Comparison of ENCODE assay signal across 8 mouse cellular contexts in genomic region chr10:21055254-21055885, GRCm38 (mm10).
DNase-seq lines count a peak whose midpoint lies in the region; ATAC-seq lines count a peak whose summit lies in the region.

No protein-coding gene starts in this region.

- H3K27me3 ChIP-seq in erythroblast, embryonic 14.5 days (ENCODE audit: control insufficient read depth), result no peaks in the 10 kb centered on the region; the same call in 1 of the 2 replicates
- no peaks in the 10 kb centered on the region for H3K27me3 ChIP-seq in embryonic facial prominence, embryonic 14.5 days (replicated peaks; ENCODE audit: control insufficient read depth, insufficient read depth, low read length)
- peaks cover 10% of the 10 kb centered on the region; the same call in 1 of the 2 replicates for H3K27me3 ChIP-seq in limb, embryonic 13.5 days
- H3K27me3 ChIP-seq in stomach, embryonic 15.5 days (replicated peaks), result no peaks in the 10 kb centered on the region; the same call in 1 of the 2 replicates

- no peaks in the 10 kb centered on the region for H3K9me3 ChIP-seq in erythroblast, embryonic 14.5 days (ENCODE audit: control insufficient read depth, low read length)
- H3K9me3 ChIP-seq in embryonic facial prominence, embryonic 14.5 days (ENCODE audit: control insufficient read depth, low read length), result no peaks in the 10 kb centered on the region
- no peaks in the 10 kb centered on the region for H3K9me3 ChIP-seq in limb, embryonic 13.5 days
- H3K9me3 ChIP-seq in stomach, embryonic 15.5 days, result no peaks in the 10 kb centered on the region

- peak overlapping the region; percentile 16 for H3K4me2 ChIP-seq in embryonic facial prominence, embryonic 14.5 days (ENCODE audit: low read depth, low read length)
- peak overlapping the region; percentile 45 for H3K4me2 ChIP-seq in limb, embryonic 13.5 days (replicated peaks)
- H3K4me2 ChIP-seq in stomach, embryonic 15.5 days, result peak overlapping the region; percentile 34

- H3K27ac ChIP-seq in embryonic facial prominence, embryonic 14.5 days (replicated peaks; ENCODE audit: low read depth, low read length), result no peak overlapping the region
- no peak overlapping the region for H3K27ac ChIP-seq in limb, embryonic 13.5 days
- H3K27ac ChIP-seq in stomach, embryonic 15.5 days, result no peak overlapping the region

- peak; percentile 5 to 21 for DNase-seq in B cell, adult 2 months
- no peak for DNase-seq in embryonic facial prominence, embryonic 14.5 days (ENCODE audit: low spot score)
- no peak for DNase-seq in gastrocnemius, adult 18-20 months (ENCODE audit: low spot score)
- DNase-seq in kidney, postnatal 10 days, result no peak

- peaks cover 28% of the 10 kb centered on the region for H3K4me1 ChIP-seq in erythroblast, embryonic 14.5 days (ENCODE audit: control insufficient read depth)
- peaks cover 9% of the 10 kb centered on the region; the same call in 1 of the 2 replicates for H3K4me1 ChIP-seq in embryonic facial prominence, embryonic 14.5 days (ENCODE audit: control insufficient read depth, insufficient read depth, low read length)
- H3K4me1 ChIP-seq in limb, embryonic 13.5 days, result peaks cover 20% of the 10 kb centered on the region
- no peaks in the 10 kb centered on the region for H3K4me1 ChIP-seq in stomach, embryonic 15.5 days

- peak overlapping the region; percentile 41 for H3K4me3 ChIP-seq in erythroblast, embryonic 14.5 days (replicated peaks)
- no peak overlapping the region for H3K4me3 ChIP-seq in embryonic facial prominence, embryonic 14.5 days (ENCODE audit: low read depth, low read length)
- peak overlapping the region; percentile 3; the same call in 1 of the 2 replicates for H3K4me3 ChIP-seq in limb, embryonic 13.5 days
- no peak overlapping the region for H3K4me3 ChIP-seq in stomach, embryonic 15.5 days (replicated peaks)

- H3K36me3 ChIP-seq in erythroblast, embryonic 14.5 days (ENCODE audit: control insufficient read depth), result no peaks in the 10 kb centered on the region
- no peaks in the 10 kb centered on the region for H3K36me3 ChIP-seq in embryonic facial prominence, embryonic 14.5 days (ENCODE audit: control insufficient read depth, insufficient read depth, low read length)
- H3K36me3 ChIP-seq in limb, embryonic 13.5 days, result no peaks in the 10 kb centered on the region
- no peaks in the 10 kb centered on the region for H3K36me3 ChIP-seq in stomach, embryonic 15.5 days

- ATAC-seq in erythroblast, adult 5-6 weeks (replicated peaks; ENCODE audit: low FRiP score, poor library complexity, severe bottlenecking), result no peak
- ATAC-seq in embryonic facial prominence, embryonic 14.5 days (ENCODE audit: low read depth), result 0 out of 2 replicates have a peak, but pooled peaks have one; percentile 30
- ATAC-seq in limb, embryonic 13.5 days (ENCODE audit: low FRiP score, low read depth), result no peak
- ATAC-seq in stomach, embryonic 15.5 days (ENCODE audit: insufficient read depth, low FRiP score, low read depth), result no peak

- WGBS in embryonic facial prominence, embryonic 14.5 days, result 21% methylated on average over 17 of the region's 17 CpGs
- WGBS in limb, embryonic 13.5 days, result 10% methylated on average over 17 of the region's 17 CpGs
- WGBS in stomach, embryonic 15.5 days, result 40% methylated on average over 17 of the region's 17 CpGs

- H3K9ac ChIP-seq in embryonic facial prominence, embryonic 14.5 days (ENCODE audit: low read depth, low read length), result peak overlapping the region; percentile 10; the same call in 1 of the 2 replicates
- no peak overlapping the region for H3K9ac ChIP-seq in limb, embryonic 13.5 days
- no peak overlapping the region for H3K9ac ChIP-seq in stomach, embryonic 15.5 days

Comparison
In these comparisons a context has a peak if more than half of its experiments do, and no peak if none do; other contexts are left out.
1. H3K4me3 ChIP-seq: peak in erythroblast, embryonic 14.5 days (single experiment) and limb, embryonic 13.5 days (single experiment); none in embryonic facial prominence, embryonic 14.5 days (single experiment) and stomach, embryonic 15.5 days (single experiment).
2. DNase-seq: peak in B cell, adult 2 months (2 of 2); none in embryonic facial prominence, embryonic 14.5 days (single experiment), gastrocnemius, adult 18-20 months (single experiment) and kidney, postnatal 10 days (single experiment).
3. Peak in every context shown above with its lines, with median percentiles within 50 percentile points of each other: H3K4me2 ChIP-seq.